12 mouse cellular contexts compared by ENCODE assay signal in genomic region chr15:86593404-86593803, GRCm38 (mm10).
DNase-seq lines count a peak whose midpoint lies in the region; ATAC-seq lines count a peak whose summit lies in the region.
"Had no signal": no experiment of that assay in that cellular context is flagged by ENCODE, and none has a peak within 500 bp of the region (broad histone marks: within the 10 kb centered on the region; RNA-seq: fewer than 3 reads in every experiment).

No protein-coding gene starts in this region.

- H3K9me3 ChIP-seq in forebrain, embryonic 14.5 days (replicated peaks; ENCODE audit: control insufficient read depth, low read length) = no peaks in the 10 kb centered on the region
- no peaks in the 10 kb centered on the region for H3K9me3 ChIP-seq in forebrain, embryonic 12.5 days
- H3K9me3 ChIP-seq: midbrain, embryonic 15.5 days had no signal

- WGBS in forebrain, embryonic 14.5 days = 71% methylated on average over 6 of the region's 6 CpGs
- 69% methylated on average over 6 of the region's 6 CpGs for WGBS in forebrain, embryonic 12.5 days

- no peak overlapping the region for H3K9ac ChIP-seq in forebrain, embryonic 14.5 days (ENCODE audit: low read length)
- H3K9ac ChIP-seq in forebrain, embryonic 12.5 days = no peak overlapping the region
- H3K9ac ChIP-seq: midbrain, embryonic 15.5 days had no signal

- H3K27ac ChIP-seq in forebrain, embryonic 14.5 days (ENCODE audit: low read depth, low read length) = no peak overlapping the region
- no peak overlapping the region for H3K27ac ChIP-seq in forebrain, embryonic 12.5 days
- H3K27ac ChIP-seq: midbrain, embryonic 15.5 days had no signal

- peak; percentile 19 for DNase-seq in forebrain, embryonic 14.5 days (ENCODE audit: low spot score)
- DNase-seq in cerebellum, adult 9-11 months = peak; percentile 56
- peak; percentile 48 to 63 for DNase-seq in layer of hippocampus, adult 8-10 months (ENCODE audit: low spot score in 2 of 2)
- peak; percentile 61 to 64 for DNase-seq in right cerebral cortex, postnatal 10 days (ENCODE audit: low spot score in 2 of 2)
- DNase-seq in gastrocnemius, adult 18-20 months (ENCODE audit: low spot score) = no peak
- DNase-seq in kidney, postnatal 10 days = no peak
- no peak for DNase-seq in lung, postnatal 10 days
- DNase-seq: B cell, adult 2 months; heart, adult 18-20 months; lung, adult 2 months had no signal

- no peaks in the 10 kb centered on the region for H3K4me1 ChIP-seq in forebrain, embryonic 14.5 days (ENCODE audit: control insufficient read depth, insufficient read depth, low read length)
- H3K4me1 ChIP-seq in forebrain, embryonic 12.5 days = peaks cover 10% of the 10 kb centered on the region; the same call in 1 of the 2 replicates

- no peaks in the 10 kb centered on the region for H3K27me3 ChIP-seq in forebrain, embryonic 14.5 days (replicated peaks; ENCODE audit: control insufficient read depth, insufficient read depth, low read length)
- H3K27me3 ChIP-seq in forebrain, embryonic 12.5 days = no peaks in the 10 kb centered on the region
- H3K27me3 ChIP-seq: midbrain, embryonic 15.5 days had no signal

- no peak overlapping the region for H3K4me2 ChIP-seq in forebrain, embryonic 14.5 days (ENCODE audit: low read length)
- no peak overlapping the region for H3K4me2 ChIP-seq in forebrain, embryonic 12.5 days
- H3K4me2 ChIP-seq: midbrain, embryonic 15.5 days had no signal

- no peaks in the 10 kb centered on the region for H3K36me3 ChIP-seq in forebrain, embryonic 14.5 days (ENCODE audit: control insufficient read depth, insufficient read depth, low read length)
- no peaks in the 10 kb centered on the region for H3K36me3 ChIP-seq in forebrain, embryonic 12.5 days (replicated peaks)
- H3K36me3 ChIP-seq: midbrain, embryonic 15.5 days had no signal

- no peak for ATAC-seq in forebrain, embryonic 14.5 days
- ATAC-seq in forebrain, embryonic 12.5 days (ENCODE audit: low FRiP score) = no peak
- ATAC-seq: midbrain, embryonic 15.5 days had no signal

- H3K4me3 ChIP-seq in forebrain, embryonic 14.5 days (ENCODE audit: low read depth, low read length) = no peak overlapping the region
- H3K4me3 ChIP-seq in forebrain, embryonic 12.5 days (replicated peaks) = no peak overlapping the region
- H3K4me3 ChIP-seq: midbrain, embryonic 15.5 days had no signal

Comparison
In these comparisons a context has a peak if more than half of its experiments do, and no peak if none do; other contexts are left out.
1. DNase-seq: peak in forebrain, embryonic 14.5 days (single experiment), cerebellum, adult 9-11 months (single experiment), layer of hippocampus, adult 8-10 months (2 of 2) and right cerebral cortex, postnatal 10 days (2 of 2); none in gastrocnemius, adult 18-20 months (single experiment), kidney, postnatal 10 days (single experiment) and lung, postnatal 10 days (single experiment).